Comparison of ENCODE assay signal across 8 mouse cellular contexts in the genomic region with DNA sequence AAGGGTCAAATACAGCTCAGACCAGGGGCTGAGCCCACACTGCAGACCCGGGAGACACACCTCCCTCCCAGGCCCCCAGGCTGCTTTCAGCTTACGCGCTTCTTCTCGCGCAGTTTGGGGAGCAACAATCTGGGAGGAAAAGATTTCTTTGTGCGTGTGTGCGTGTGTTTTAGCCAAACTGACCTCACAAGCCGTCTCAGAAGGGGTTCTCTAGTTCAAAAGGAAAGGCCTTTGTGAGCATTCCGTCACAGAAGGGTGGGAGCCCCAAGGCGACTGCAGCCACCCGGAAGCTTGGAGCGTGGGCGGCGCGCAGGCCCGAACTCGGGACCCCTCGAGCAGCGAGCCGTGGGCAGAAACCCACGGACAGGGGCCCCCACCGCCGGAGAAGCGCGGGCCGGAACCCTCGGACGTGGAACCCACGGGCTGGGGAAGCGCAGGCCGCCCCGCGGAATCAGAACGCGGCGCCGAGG. TPM values are rescaled to one million over a fixed set of nuclear protein-coding genes. Genes with fewer than 3 reads are reported as not detected.
DNase-seq lines count a peak whose midpoint lies in the region; ATAC-seq and TF ChIP-seq lines count a peak whose summit lies in the region.

No protein-coding gene starts in this region.

- peak overlapping the region; percentile 84 for H3K27ac ChIP-seq in heart, adult 2 months
- H3K27ac ChIP-seq in heart, postnatal 0 days (ENCODE audit: low read depth), result peak overlapping the region; percentile 94
- H3K27ac ChIP-seq in midbrain, postnatal 0 days (ENCODE audit: low read depth, low read length), result peak overlapping the region; percentile 86

- H3K9ac ChIP-seq in heart, adult 2 months (ENCODE audit: low read depth, low read length), result peak overlapping the region; percentile 87
- peak overlapping the region; percentile 97 for H3K9ac ChIP-seq in heart, postnatal 0 days (replicated peaks; ENCODE audit: low read depth, low read length)
- H3K9ac ChIP-seq in midbrain, postnatal 0 days (replicated peaks; ENCODE audit: low read length, poor library complexity, severe bottlenecking), result peak overlapping the region; percentile 90

- H3K27me3 ChIP-seq in heart, adult 2 months (ENCODE audit: control insufficient read depth, insufficient read depth, low read length), result no peaks in the 10 kb centered on the region
- H3K27me3 ChIP-seq in heart, postnatal 0 days (ENCODE audit: control insufficient read depth, insufficient read depth, low read length), result no peaks in the 10 kb centered on the region
- H3K27me3 ChIP-seq in midbrain, postnatal 0 days (ENCODE audit: insufficient read depth, low read length), result no peaks in the 10 kb centered on the region

- TF ChIP-seq CTCF in heart, adult 2 months (IDR thresholded peaks at IDR 0.05), result no peak
- TF ChIP-seq CTCF in heart, postnatal 0 days (IDR thresholded peaks at IDR 0.05; ENCODE audit: low read depth), result no peak
- TF ChIP-seq CTCF in midbrain, postnatal 0 days (IDR thresholded peaks at IDR 0.05), result no peak

- H3K36me3 ChIP-seq in heart, adult 2 months (ENCODE audit: control insufficient read depth, insufficient read depth, low read length), result peaks cover 9% of the 10 kb centered on the region; the same call in 1 of the 2 replicates
- no peaks in the 10 kb centered on the region for H3K36me3 ChIP-seq in heart, postnatal 0 days (replicated peaks; ENCODE audit: control insufficient read depth, insufficient read depth, low read length)
- H3K36me3 ChIP-seq in midbrain, postnatal 0 days (ENCODE audit: insufficient read depth, low read length), result no peaks in the 10 kb centered on the region

- H3K79me2 ChIP-seq in heart, adult 2 months (replicated peaks; ENCODE audit: control insufficient read depth, insufficient read depth, low read length), result no peaks in the 10 kb centered on the region; the same call in 1 of the 2 replicates

- peak overlapping the region; percentile 90 for H3K4me2 ChIP-seq in heart, postnatal 0 days (ENCODE audit: low read depth, low read length)
- H3K4me2 ChIP-seq in midbrain, postnatal 0 days (ENCODE audit: low read depth, low read length, poor library complexity, severe bottlenecking), result peak overlapping the region; percentile 57

- H3K4me1 ChIP-seq in heart, adult 2 months (ENCODE audit: control insufficient read depth, insufficient read depth, low read length), result peaks cover 3% of the 10 kb centered on the region
- H3K4me1 ChIP-seq in heart, postnatal 0 days (ENCODE audit: control insufficient read depth, insufficient read depth), result peaks cover 7% of the 10 kb centered on the region
- H3K4me1 ChIP-seq in midbrain, postnatal 0 days (ENCODE audit: insufficient read depth, low read length), result peaks cover 5% of the 10 kb centered on the region; the same call in 1 of the 2 replicates

- under 1% methylated on average over 37 of the region's 37 CpGs for WGBS in heart, adult 2 months
- WGBS in heart, postnatal 0 days, result under 1% methylated on average over 34 of the region's 37 CpGs
- under 1% methylated on average over 37 of the region's 37 CpGs for WGBS in midbrain, postnatal 0 days

- intact Hi-C loops in heart, adult 2 months (cut with DNase I), result loop anchor here (2.0 to 5.0 kb wide), 2 partner anchors 17 to 142 kb away; partner anchors contain the start of gene Gm49361

- no peak for TF ChIP-seq POLR2A in heart, adult 2 months (IDR thresholded peaks at IDR 0.05; ENCODE audit: insufficient read depth, low read depth, low read length)

- no peak for TF ChIP-seq EP300 in heart, adult 2 months (IDR thresholded peaks at IDR 0.05; ENCODE audit: insufficient read depth, low read depth, low read length)
- no peak for TF ChIP-seq EP300 in heart, postnatal 0 days (IDR thresholded peaks at IDR 0.05; ENCODE audit: low read depth)

- ATAC-seq in heart, postnatal 0 days (ENCODE audit: insufficient read depth, low read depth), result peak; percentile 9
- ATAC-seq in midbrain, postnatal 0 days (ENCODE audit: low FRiP score), result peak; percentile 53

- DNase-seq in heart, adult 2 months, result no peak
- DNase-seq in heart, adult 9 months (ENCODE audit: low spot score in 2 of 2), result no peak
- peak; percentile 69 for DNase-seq in CD4-positive, CD25-positive, alpha-beta regulatory T cell, adult 2 months (ENCODE audit: low read depth, low spot score)
- peak; percentile 18 for DNase-seq in brain, embryonic 18.5 days (ENCODE audit: low read depth, low spot score)
- DNase-seq in heart, postnatal 0 days (ENCODE audit: low spot score), result peak; percentile 36
- DNase-seq in liver, result peak; percentile 25
- peak; percentile 63 for DNase-seq in midbrain, postnatal 0 days (ENCODE audit: low spot score)
- DNase-seq in layer of hippocampus, postnatal 10 days (ENCODE audit: low spot score in 2 of 2), result no peak

- peak overlapping the region; percentile 98 for H3K4me3 ChIP-seq in heart, adult 2 months
- H3K4me3 ChIP-seq in heart, postnatal 0 days (ENCODE audit: low read depth, low read length), result peak overlapping the region; percentile 90
- H3K4me3 ChIP-seq in midbrain, postnatal 0 days (ENCODE audit: low read depth, low read length), result peak overlapping the region; percentile 91

- no peaks in the 10 kb centered on the region for H3K9me3 ChIP-seq in heart, postnatal 0 days (replicated peaks; ENCODE audit: control insufficient read depth, low read length)
- H3K9me3 ChIP-seq in midbrain, postnatal 0 days (ENCODE audit: low read length), result no peaks in the 10 kb centered on the region

RNA-seq across cellular contexts. Expression of gene Zdhhc20, which starts 0.5 kb away (rescaled TPM):
- 1 to 10 TPM; 6.7 to 8.3 TPM for total RNA-seq in heart, adult 2 months (2021)
- 3.3 and 5.5 TPM in 2 replicates for polyA plus RNA-seq in heart, adult 2 months (2012; rRNA removed)
- 13.2 and 18.8 TPM in 2 replicates for total RNA-seq in heart, postnatal 0 days (2014; rRNA removed; ENCODE audit: low replicate concordance)
- 25.9 and 28.6 TPM in 2 replicates for polyA plus RNA-seq in heart, postnatal 0 days (2015; fragmentation: Nextera tagmentation; extraction: Ambion mirVana)
- 21.5 and 37.3 TPM in 2 replicates for total RNA-seq in midbrain, postnatal 0 days (2014; rRNA removed)
- polyA plus RNA-seq in midbrain, postnatal 0 days (2015; fragmentation: Nextera tagmentation; extraction: Ambion mirVana), result 25.6 and 33.2 TPM in 2 replicates
- 10 to 100 TPM; 29.2 to 31.3 TPM for total RNA-seq in layer of hippocampus, postnatal 10 days (2021)

Comparison
In these comparisons a context has a peak if more than half of its experiments do, and no peak if none do; other contexts are left out.
1. DNase-seq: peak in CD4-positive, CD25-positive, alpha-beta regulatory T cell, adult 2 months (single experiment), brain, embryonic 18.5 days (single experiment), heart, postnatal 0 days (single experiment), liver (single experiment) and midbrain, postnatal 0 days (single experiment); none in heart, adult 2 months (0 of 2), heart, adult 9 months (0 of 2) and layer of hippocampus, postnatal 10 days (0 of 2).
2. Peak in every context shown above with its lines, with median percentiles within 50 percentile points of each other: H3K27ac ChIP-seq, H3K4me3 ChIP-seq and H3K9ac ChIP-seq.